Mouse (Mus musculus): ENCODE measurements around the gene Qsox2. TPM values are rescaled to one million over a fixed set of nuclear protein-coding genes. Genes with fewer than 3 reads are reported as not detected.

Qsox2 gene
- polyA plus RNA-seq, 1 experiment = 7.0 TPM

GRCm38 (mm10) chr2:26230253-26230652 is 7.1 kb downstream of the Qsox2 start:
- H3K27ac ChIP-seq (ENCODE audit: insufficient read depth, low read length) = no peak overlapping the region
- TF ChIP-seq POLR2A (IDR thresholded peaks at IDR 0.05; ENCODE audit: low read depth, low read length) = no peak
- no peak for TF ChIP-seq CTCF (IDR thresholded peaks at IDR 0.05; ENCODE audit: extremely low read depth, insufficient read depth, insufficient read length, insufficient replicate concordance)
- no peak overlapping the region for H3K4me3 ChIP-seq (ENCODE audit: extremely low read depth, insufficient read depth, insufficient read length)
- H3K27me3 ChIP-seq (ENCODE audit: control insufficient read depth, insufficient read depth, low read length) = no peaks in the 10 kb centered on the region
- 48% methylated on average over 4 of the region's 4 CpGs for WGBS
- no peak for DNase-seq (ENCODE audit: low read depth in 1 of 2, low spot score in 2 of 2)
- no peaks in the 10 kb centered on the region for H3K4me1 ChIP-seq (ENCODE audit: control insufficient read depth, insufficient read depth, insufficient read length)
- no peaks in the 10 kb centered on the region for H3K36me3 ChIP-seq (ENCODE audit: control insufficient read depth, insufficient read depth, low read length)

- Histone ChIP-seq H3K27me3 (ENCODE audit: control insufficient read depth, insufficient read depth, low read length) (no peaks in the 10 kb centered on the region), H3K4me1 (ENCODE audit: control insufficient read depth, insufficient read depth, insufficient read length) (no peaks in the 10 kb centered on the region), H3K36me3 (ENCODE audit: control insufficient read depth, insufficient read depth, low read length) (no peaks in the 10 kb centered on the region; the same call in 1 of the 2 replicates), H3K4me3 (ENCODE audit: extremely low read depth, insufficient read depth, insufficient read length) (no peak overlapping the region), H3K27ac (ENCODE audit: insufficient read depth, low read length) (no peak overlapping the region)
- TF ChIP-seq POLR2A (IDR thresholded peaks at IDR 0.05; ENCODE audit: low read depth, low read length) = no peak
- peak; percentile 45; the same call in 1 of the 2 replicates for TF ChIP-seq CTCF (IDR thresholded peaks at IDR 0.05; ENCODE audit: extremely low read depth, insufficient read depth, insufficient read length, insufficient replicate concordance)
- DNase-seq (ENCODE audit: low read depth in 1 of 2, low spot score in 2 of 2) = no peak
- 100% methylated on average over 1 of the region's 1 CpGs for WGBS
These were observed 9.5 kb downstream of the Qsox2 start for GRCm38 (mm10) chr2:26227788-26228187.

GRCm38 (mm10) chr2:26225242-26225641 is 12.1 kb downstream of the Qsox2 start:
- WGBS = 69% methylated on average over 4 of the region's 4 CpGs

GRCm38 (mm10) chr2:26223961-26224360 is 13.4 kb downstream of the Qsox2 start:
- no peaks in the 10 kb centered on the region for H3K27me3 ChIP-seq (ENCODE audit: control insufficient read depth, insufficient read depth, low read length)
- no peak for TF ChIP-seq POLR2A (IDR thresholded peaks at IDR 0.05; ENCODE audit: low read depth, low read length)
- TF ChIP-seq CTCF (IDR thresholded peaks at IDR 0.05; ENCODE audit: extremely low read depth, insufficient read depth, insufficient read length, insufficient replicate concordance) = no peak
- no peak overlapping the region for H3K27ac ChIP-seq (ENCODE audit: insufficient read depth, low read length)
- no peak for DNase-seq (ENCODE audit: low read depth in 1 of 2, low spot score in 2 of 2)
- no peaks in the 10 kb centered on the region for H3K4me1 ChIP-seq (ENCODE audit: control insufficient read depth, insufficient read depth, insufficient read length)
- H3K4me3 ChIP-seq (ENCODE audit: extremely low read depth, insufficient read depth, insufficient read length) = no peak overlapping the region
- WGBS = 76% methylated on average over 3 of the region's 3 CpGs
- H3K36me3 ChIP-seq (ENCODE audit: control insufficient read depth, insufficient read depth, low read length) = no peaks in the 10 kb centered on the region; the same call in none of the 2 replicates

More at GRCm38 (mm10) chr2:26225242-26225641, 12.1 kb downstream of the Qsox2 start:
- H3K27me3 ChIP-seq (ENCODE audit: control insufficient read depth, insufficient read depth, low read length) = no peaks in the 10 kb centered on the region
- H3K4me3 ChIP-seq (ENCODE audit: extremely low read depth, insufficient read depth, insufficient read length) = no peak overlapping the region
- TF ChIP-seq POLR2A (IDR thresholded peaks at IDR 0.05; ENCODE audit: low read depth, low read length) = no peak
- TF ChIP-seq CTCF (IDR thresholded peaks at IDR 0.05; ENCODE audit: extremely low read depth, insufficient read depth, insufficient read length, insufficient replicate concordance) = no peak
- no peaks in the 10 kb centered on the region for H3K4me1 ChIP-seq (ENCODE audit: control insufficient read depth, insufficient read depth, insufficient read length)
- no peak for DNase-seq (ENCODE audit: low read depth in 1 of 2, low spot score in 2 of 2)
- H3K27ac ChIP-seq (ENCODE audit: insufficient read depth, low read length) = no peak overlapping the region
- no peaks in the 10 kb centered on the region; the same call in 1 of the 2 replicates for H3K36me3 ChIP-seq (ENCODE audit: control insufficient read depth, insufficient read depth, low read length)

GRCm38 (mm10) chr2:26214526-26214925 is 22.8 kb downstream of the Qsox2 start:
- H3K4me3 ChIP-seq (ENCODE audit: extremely low read depth, insufficient read depth, insufficient read length) = no peak overlapping the region
- H3K36me3 ChIP-seq (ENCODE audit: control insufficient read depth, insufficient read depth, low read length) = peaks cover 17% of the 10 kb centered on the region
- no peak for DNase-seq (ENCODE audit: low read depth in 1 of 2, low spot score in 2 of 2)
- 80% methylated on average over 3 of the region's 3 CpGs for WGBS
- TF ChIP-seq POLR2A (IDR thresholded peaks at IDR 0.05; ENCODE audit: low read depth, low read length) (no peak), CTCF (IDR thresholded peaks at IDR 0.05; ENCODE audit: extremely low read depth, insufficient read depth, insufficient read length, insufficient replicate concordance) (no peak)
- no peak overlapping the region for H3K27ac ChIP-seq (ENCODE audit: insufficient read depth, low read length)
- no peaks in the 10 kb centered on the region for H3K27me3 ChIP-seq (ENCODE audit: control insufficient read depth, insufficient read depth, low read length)
- no peaks in the 10 kb centered on the region for H3K4me1 ChIP-seq (ENCODE audit: control insufficient read depth, insufficient read depth, insufficient read length)

GRCm38 (mm10) chr2:26209566-26209965 is 27.8 kb downstream of the Qsox2 start:
- no peak overlapping the region for H3K4me3 ChIP-seq (ENCODE audit: extremely low read depth, insufficient read depth, insufficient read length)
- peaks cover 5% of the 10 kb centered on the region for H3K27me3 ChIP-seq (ENCODE audit: control insufficient read depth, insufficient read depth, low read length)
- 91% methylated on average over 3 of the region's 3 CpGs for WGBS
- TF ChIP-seq POLR2A (IDR thresholded peaks at IDR 0.05; ENCODE audit: low read depth, low read length) = no peak
- TF ChIP-seq CTCF (IDR thresholded peaks at IDR 0.05; ENCODE audit: extremely low read depth, insufficient read depth, insufficient read length, insufficient replicate concordance) = no peak
- DNase-seq (ENCODE audit: low read depth in 1 of 2, low spot score in 2 of 2) = no peak
- no peaks in the 10 kb centered on the region; the same call in 1 of the 2 replicates for H3K4me1 ChIP-seq (ENCODE audit: control insufficient read depth, insufficient read depth, insufficient read length)
- H3K36me3 ChIP-seq (ENCODE audit: control insufficient read depth, insufficient read depth, low read length) = peaks cover 13% of the 10 kb centered on the region
- H3K27ac ChIP-seq (ENCODE audit: insufficient read depth, low read length) = no peak overlapping the region

- WGBS = 15% methylated on average over 19 of the region's 19 CpGs
- peaks cover 5% of the 10 kb centered on the region for H3K27me3 ChIP-seq (ENCODE audit: control insufficient read depth, insufficient read depth, low read length)
- no peaks in the 10 kb centered on the region; the same call in 1 of the 2 replicates for H3K4me1 ChIP-seq (ENCODE audit: control insufficient read depth, insufficient read depth, insufficient read length)
- peak in 1 of 2 experiments; percentile 19 for DNase-seq (ENCODE audit: low read depth in 1 of 2, low spot score in 2 of 2)
- no peak for TF ChIP-seq POLR2A (IDR thresholded peaks at IDR 0.05; ENCODE audit: low read depth, low read length)
- no peak for TF ChIP-seq CTCF (IDR thresholded peaks at IDR 0.05; ENCODE audit: extremely low read depth, insufficient read depth, insufficient read length, insufficient replicate concordance)
- no peak within 1 kb of the TSS for H3K4me3 ChIP-seq (ENCODE audit: extremely low read depth, insufficient read depth, insufficient read length)
- H3K27ac ChIP-seq (ENCODE audit: insufficient read depth, low read length) = no peak within 1 kb of the TSS
- H3K36me3 ChIP-seq (ENCODE audit: control insufficient read depth, insufficient read depth, low read length) = peaks cover 10% of the 10 kb centered on the region
These were observed 29.1 kb downstream of the Qsox2 start, which contains the start of gene Lhx3 for GRCm38 (mm10) chr2:26208126-26208789. Gene Lhx3, minus strand, starts transcription at chr2:26208289.

All from spleen, adult 2 months (tissue).